Mouse (Mus musculus): ENCODE measurements around the gene Smpd3.

Smpd3 gene

DNA sequence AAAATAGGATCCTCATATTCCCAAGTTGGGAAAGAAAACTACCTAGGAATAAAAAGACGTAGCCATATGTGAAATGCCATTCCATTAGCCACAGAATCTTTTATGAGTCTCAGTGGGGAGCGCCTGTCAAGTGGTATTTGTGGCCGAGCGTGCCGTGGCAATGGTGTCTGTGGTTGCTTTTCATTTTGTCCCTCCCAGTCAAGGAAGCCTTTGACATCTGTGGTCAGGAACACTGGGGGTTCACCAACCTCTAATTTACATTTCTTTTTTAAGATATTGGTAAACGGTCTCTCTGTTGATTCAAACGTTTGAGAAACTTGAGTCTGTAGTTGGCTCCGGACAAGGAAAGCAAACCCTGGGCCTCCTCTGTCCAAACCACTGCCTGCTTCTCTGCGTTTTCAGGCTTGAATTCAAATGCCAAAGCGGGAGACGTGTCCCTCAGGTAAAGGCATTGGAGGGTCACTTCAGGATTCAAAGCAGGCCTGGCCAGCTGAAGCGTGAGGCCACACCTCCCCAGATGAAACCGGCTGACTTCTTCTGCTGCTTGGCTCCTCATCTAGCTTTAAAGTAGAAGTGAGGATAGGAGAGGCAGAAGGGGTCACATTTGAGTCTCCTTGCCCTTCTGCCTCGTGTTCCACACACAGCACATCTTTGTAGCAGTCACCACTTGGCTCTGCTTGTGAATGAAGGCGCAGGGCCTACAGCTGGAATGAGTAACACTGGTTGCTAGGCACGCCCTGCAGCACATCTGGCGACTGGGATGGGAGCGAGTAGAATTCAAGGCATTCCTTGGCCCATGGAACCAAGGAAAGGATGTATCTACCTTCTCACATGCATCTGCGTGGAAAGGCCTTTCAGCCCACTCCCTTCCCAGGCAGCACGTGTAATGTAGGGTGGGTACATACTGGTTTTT, 45.0 kb downstream of the Smpd3 start:
- no peak for DNase-seq (ENCODE audit: inconsistent age in 2 of 2, low spot score in 1 of 2)

- no peak for DNase-seq (ENCODE audit: inconsistent age in 2 of 2, low spot score in 1 of 2)
Observed at GRCm38 (mm10) chr8:106289464-106289863, 48.3 kb downstream of the Smpd3 start.

GRCm38 (mm10) chr8:106288732-106289131, 49.1 kb downstream of the Smpd3 start:
- DNase-seq (ENCODE audit: inconsistent age in 2 of 2, low spot score in 1 of 2): no peak

DNA sequence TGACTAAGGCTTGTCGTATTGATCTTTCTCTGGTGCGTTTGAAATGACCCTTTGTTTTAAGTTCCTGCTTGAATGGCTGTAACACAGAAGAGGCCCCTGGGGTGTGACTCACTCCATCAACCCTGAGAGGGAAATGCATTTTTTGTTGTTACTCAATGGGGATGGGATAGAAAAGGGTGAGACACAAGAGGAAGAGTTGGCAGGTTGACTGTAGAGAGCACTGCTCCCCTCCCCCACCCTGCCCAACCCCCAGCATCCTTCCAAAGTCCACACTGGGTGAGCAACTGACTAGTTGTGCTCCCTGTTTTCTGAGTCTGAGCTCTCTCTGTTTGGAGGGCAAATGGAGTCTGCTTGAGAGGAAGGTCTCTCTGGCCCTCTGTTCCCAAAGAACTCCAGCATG, 50.3 kb downstream of the Smpd3 start:
- no peak for DNase-seq (ENCODE audit: inconsistent age in 2 of 2, low spot score in 1 of 2)

DNA sequence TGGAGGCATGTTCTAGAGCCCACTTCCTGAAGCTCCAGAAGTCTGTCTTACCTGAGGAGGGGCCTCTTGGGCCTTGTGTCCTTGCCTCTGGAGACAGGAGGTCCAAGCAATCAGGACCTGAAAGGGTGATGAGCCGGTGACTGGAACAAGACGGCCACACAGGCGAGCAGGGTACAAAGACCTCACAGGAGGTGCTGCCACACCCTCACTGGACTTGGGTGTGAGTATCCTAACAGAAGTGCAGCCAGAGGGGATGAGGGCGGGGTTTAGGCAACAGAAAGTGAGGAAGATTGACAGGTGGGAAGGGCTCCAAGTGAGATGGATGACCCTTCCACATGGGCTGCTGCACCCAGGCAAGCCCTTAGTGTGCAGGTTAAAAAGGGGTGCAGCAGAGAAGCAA, 56.9 kb downstream of the Smpd3 start:
- DNase-seq (ENCODE audit: inconsistent age in 2 of 2, low spot score in 1 of 2): no peak

DNA sequence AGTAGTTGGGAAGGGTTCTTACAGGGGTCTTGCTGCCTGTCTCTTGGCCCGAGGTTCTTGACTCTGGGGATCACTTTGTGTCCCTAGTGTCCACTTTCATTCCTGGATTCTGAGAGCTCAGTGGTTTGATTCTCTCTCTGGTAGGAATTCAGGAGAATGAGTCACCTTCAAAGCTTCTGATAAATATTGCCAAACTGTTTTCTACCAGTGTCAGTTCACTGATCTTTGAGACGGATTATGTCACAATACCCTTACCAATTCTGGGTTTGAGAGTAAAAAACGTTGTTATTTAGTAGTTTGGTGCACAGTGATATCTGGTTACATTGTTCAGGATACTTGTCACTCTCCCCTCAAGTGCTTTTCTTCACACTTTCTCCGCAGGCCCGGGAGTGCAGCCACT, 57.6 kb downstream of the Smpd3 start:
- DNase-seq (ENCODE audit: inconsistent age in 2 of 2, low spot score in 1 of 2): peak in 1 of 2 experiments; percentile 39

DNA sequence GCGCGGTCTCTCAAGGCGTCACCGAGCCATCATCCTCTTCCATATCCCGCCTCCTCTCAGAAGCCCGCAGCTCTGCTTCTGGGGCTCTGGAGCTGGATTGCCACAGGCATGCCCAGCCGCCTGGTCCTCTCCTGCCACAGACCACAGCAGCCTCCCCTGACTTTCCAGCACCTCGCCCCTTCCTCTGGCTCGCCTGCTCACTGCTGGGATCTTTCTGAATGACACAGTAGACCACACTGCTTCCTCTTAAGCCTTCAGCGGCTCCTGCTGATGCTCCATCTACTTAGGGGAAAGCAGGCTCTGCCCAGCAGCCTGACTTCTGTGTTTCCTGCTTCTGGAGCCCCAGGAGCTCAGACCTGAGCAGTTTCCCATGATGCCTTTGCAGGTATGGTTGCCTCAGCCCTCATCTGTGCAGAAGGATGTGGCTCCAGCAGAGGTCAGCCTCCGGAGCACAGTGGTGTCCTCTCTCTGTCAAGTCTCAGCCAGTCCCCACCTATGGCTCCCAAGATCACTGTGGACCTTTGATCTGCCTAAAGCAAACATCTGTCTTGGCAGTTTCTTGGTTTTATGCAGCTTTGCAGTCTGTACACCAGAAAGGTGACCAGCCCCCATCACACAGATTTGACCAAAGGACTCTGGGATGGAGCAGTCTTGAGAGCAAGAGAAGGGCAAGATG, 59.3 kb downstream of the Smpd3 start:
- DNase-seq (ENCODE audit: inconsistent age in 2 of 2, low spot score in 1 of 2): no peak

DNA sequence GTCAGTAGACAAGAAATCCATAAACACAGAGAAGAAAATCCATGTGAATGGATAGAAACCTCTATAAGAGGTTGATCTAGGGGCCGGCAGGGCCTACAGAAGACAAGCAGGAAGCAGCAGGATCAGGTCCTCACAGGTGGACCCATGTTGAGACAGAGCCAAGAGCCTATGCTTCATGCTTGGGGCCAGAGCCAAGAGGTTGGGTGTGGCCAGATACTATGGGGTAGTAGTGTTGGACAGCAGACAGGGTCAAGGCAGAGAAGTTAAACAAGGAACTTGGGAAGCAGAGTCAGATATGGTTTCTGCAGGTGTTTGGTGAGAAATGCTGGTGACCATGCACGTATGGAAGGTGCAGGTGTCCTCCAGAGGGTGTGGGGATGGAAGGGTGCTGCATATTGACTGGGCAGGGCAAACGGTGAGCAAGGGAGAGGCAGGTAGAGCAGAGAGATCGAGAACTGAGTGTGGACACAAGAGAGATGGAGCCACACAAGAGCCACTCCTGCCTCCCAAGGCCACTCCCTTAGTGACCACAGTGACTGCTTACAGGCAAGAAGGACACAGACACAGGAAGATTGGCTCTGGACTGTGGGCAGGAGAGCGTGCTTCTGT, 61.0 kb downstream of the Smpd3 start:
- DNase-seq (ENCODE audit: inconsistent age in 2 of 2, low spot score in 1 of 2): no peak

DNA sequence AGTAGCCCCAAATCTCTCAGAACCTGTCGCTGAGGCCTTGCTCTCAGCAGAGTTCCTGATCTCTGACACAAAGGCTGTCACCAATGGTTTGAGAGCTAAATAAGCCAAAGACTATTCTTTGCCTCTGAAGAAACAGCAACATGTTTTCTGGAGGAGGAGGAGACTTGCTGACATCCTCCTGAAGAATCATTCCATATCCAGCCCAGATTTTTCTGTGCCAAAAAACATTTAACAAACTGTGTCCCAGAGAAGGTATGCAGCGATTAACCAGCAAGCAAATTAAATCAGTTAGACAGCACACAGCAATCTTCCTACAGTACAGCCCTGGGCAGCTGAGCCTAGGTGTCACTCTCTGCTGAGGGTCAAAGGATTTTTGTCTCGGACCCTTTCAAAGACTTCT, 64.3 kb downstream of the Smpd3 start:
- no peak for DNase-seq (ENCODE audit: inconsistent age in 2 of 2, low spot score in 1 of 2)

DNA sequence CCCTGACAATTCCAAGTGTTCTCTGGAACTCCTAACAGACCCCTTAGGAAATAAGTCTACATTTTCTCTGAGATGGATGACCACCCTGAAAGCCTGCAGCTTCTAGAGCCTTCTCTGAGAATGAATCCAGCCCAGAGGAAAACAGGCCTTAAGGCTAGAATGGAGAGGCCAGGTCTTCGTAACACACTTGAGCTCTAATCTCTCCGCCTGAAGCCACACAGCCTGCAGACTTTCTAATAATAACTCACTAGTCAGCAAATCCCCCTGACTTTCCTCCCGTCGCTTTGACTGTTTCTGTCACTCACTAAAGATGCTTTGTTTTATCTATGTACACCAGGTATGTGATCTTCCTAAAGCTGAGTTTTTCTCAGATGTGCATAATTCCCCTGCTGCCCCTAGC, 66.4 kb downstream of the Smpd3 start:
- no peak for DNase-seq (ENCODE audit: inconsistent age in 2 of 2, low spot score in 1 of 2)

GRCm38 (mm10) chr8:106270804-106271203, 67.0 kb downstream of the Smpd3 start:
- DNase-seq (ENCODE audit: inconsistent age in 2 of 2, low spot score in 1 of 2): peak in 1 of 2 experiments; percentile 15

- no peak for DNase-seq (ENCODE audit: inconsistent age in 2 of 2, low spot score in 1 of 2)
Observed at GRCm38 (mm10) chr8:106268710-106269346, 69.0 kb downstream of the Smpd3 start.

DNA sequence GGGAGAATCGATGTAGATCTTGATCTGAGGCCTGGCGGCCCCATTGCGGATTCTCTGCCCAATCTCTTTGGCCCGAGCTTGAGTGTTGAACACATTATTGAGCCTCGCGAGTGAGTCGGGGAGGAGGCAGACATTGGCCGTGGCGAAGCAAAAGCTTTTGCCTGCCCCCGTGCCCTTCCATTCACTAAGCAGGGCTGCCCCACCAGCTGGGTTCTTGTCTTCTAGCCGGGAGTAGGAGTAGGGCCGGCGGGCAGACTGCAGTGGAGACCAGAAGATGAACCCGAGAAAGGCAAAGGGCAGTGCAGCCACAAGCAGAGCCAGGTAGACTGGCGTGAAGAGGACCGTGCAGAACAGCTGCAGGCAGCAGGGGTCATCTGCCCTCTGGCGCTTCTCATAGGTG, 72.4 kb downstream of the Smpd3 start:
- DNase-seq (ENCODE audit: inconsistent age in 2 of 2, low spot score in 1 of 2): no peak

- DNase-seq (ENCODE audit: inconsistent age in 2 of 2, low spot score in 1 of 2): no peak
Observed at GRCm38 (mm10) chr8:106263928-106264327, 73.9 kb downstream of the Smpd3 start.

DNA sequence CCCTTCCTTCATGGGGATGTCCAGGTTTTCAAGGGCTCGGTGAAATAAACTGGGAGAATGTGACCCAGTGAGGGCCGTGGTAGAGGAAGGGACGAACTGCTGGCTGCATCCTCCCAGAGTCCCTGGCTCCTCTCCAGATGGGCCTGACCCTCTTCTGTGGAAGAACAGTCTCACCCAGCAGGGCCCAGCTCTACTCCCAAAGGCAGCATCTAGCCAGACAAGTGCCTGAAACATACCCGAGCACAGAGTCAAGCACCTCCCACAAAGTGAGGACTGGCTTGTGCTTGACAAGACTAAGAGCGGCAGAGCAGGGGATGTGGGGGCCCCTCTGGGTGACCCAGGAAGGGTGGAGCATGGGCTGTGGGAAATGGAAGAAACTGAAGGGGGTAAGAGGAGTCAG, 75.4 kb downstream of the Smpd3 start:
- no peak for DNase-seq (ENCODE audit: inconsistent age in 2 of 2, low spot score in 1 of 2)

DNA sequence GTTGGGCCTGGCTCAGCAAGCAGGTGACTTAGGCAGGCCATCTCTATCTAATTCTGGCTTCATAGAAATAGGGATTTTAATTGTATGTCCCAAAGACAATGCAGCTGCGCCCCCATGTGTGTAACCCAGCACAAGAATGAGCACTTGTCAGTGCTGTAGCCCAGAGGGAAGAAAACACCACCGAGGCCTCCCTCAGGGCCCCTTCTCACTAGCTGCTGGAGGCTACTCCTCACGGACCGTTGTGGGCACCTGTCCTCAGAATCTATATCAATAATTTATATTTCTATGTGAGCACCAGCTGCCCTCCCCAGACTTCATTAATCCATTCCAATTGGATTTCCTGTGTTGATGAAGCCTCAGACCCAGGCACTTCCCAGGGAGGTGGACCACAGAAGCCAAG, 76.9 kb downstream of the Smpd3 start:
- DNase-seq (ENCODE audit: inconsistent age in 2 of 2, low spot score in 1 of 2): no peak

DNA sequence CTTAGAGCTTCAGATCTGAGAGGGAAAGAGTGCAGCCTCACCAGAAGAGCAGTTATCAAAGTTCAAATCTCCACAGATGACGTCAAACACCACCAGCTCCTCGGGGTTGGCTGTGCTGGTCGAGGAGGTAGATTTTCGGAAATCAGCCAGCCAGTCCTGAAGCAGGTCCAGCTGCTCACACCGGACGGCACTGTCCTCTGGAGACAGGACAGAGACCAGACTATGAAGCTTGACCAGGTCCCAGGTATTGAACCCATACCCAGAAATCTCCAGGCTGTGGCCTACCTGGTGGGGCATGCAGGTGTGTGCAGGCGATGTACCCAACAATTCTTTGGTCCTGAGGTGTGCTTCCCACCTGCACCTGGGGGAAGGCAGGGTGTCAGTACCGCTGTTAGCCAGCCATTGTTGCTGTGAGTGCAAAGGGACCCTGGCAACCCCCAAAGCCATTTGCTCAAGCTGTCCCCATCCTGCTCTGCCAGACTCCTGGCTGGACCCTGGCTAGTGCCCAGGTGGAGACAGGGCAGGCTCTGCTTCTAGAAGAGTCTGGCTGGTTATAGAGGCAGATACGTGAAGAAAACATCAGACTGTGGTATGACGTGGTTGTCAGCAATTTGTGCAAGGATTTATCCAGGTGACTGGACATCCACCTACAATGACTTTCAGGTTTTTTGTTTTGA, 78.1 kb downstream of the Smpd3 start:
- no peak for DNase-seq (ENCODE audit: inconsistent age in 2 of 2, low spot score in 1 of 2)

GRCm38 (mm10) chr8:106258169-106258568, 79.6 kb downstream of the Smpd3 start:
- peak; percentile 18 to 54 for DNase-seq (ENCODE audit: inconsistent age in 2 of 2, low spot score in 1 of 2)

GRCm38 (mm10) chr8:106250186-106250585, 87.6 kb downstream of the Smpd3 start:
- no peak for DNase-seq (ENCODE audit: inconsistent age in 2 of 2, low spot score in 1 of 2)

DNA sequence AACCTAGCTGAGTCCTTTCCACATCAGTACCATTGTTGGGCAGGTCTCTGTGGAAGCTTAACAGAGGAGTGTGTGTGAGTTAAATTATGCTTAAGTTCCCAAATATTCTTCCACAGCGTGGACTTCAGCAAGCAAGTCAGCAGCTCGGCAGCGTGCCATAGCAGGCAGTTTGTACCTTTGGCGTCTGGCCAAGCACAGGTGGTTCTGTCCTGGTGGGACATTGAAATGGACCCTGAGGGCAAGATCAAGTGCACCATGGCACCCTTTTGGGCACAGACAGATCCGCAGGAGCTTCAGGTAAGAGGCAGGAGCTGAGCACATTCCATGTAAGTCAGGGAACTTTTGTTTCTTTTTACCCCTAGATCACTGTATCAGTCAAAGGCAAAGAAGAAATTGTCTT, 100.7 kb downstream of the Smpd3 start:
- DNase-seq (ENCODE audit: inconsistent age in 2 of 2, low spot score in 1 of 2): no peak
